Mouse (Mus musculus) heart, embryonic 15.5 days (tissue): Measurements from ENCODE around the gene Taar3. TPM values are rescaled to one million over a fixed set of nuclear protein-coding genes. Genes with fewer than 3 reads are reported as not detected.

Source experiments
- polyA plus RNA-seq: library from polyadenylated mRNA; unstranded; fragments of >200 nt; fragmentation: Nextera tagmentation; extraction: Ambion mirVana; gene quantifications from 2 replicates; pipeline ENCODE4 v1.2.1, GENCODE M21; 2015

Gene Taar3
- polyA plus RNA-seq, 1 experiment from 2014 or later: not detected

Other genes with a start within 250 kb of the Taar3 start
- 89.3 and 90.3 TPM in 2 replicates for gene Rps12, start 162.3 kb upstream of the Taar3 start, polyA plus RNA-seq
- gene Slc18b1, start 152.6 kb upstream of the Taar3 start, polyA plus RNA-seq: 8.0 and 8.9 TPM in 2 replicates
- gene Vnn3, start 98.1 kb upstream of the Taar3 start, polyA plus RNA-seq: 0.15 and 0.22 TPM in 2 replicates
- 2.1 and 2.2 TPM in 2 replicates for gene Vnn1, start 54.9 kb upstream of the Taar3 start, polyA plus RNA-seq
- not detected in 2 replicates for gene Taar1, start 29.2 kb upstream of the Taar3 start, polyA plus RNA-seq
- gene Taar2, start 11.0 kb upstream of the Taar3 start, polyA plus RNA-seq: not detected in 2 replicates
- gene Taar4, start 10.9 kb downstream of the Taar3 start, polyA plus RNA-seq: not detected in 2 replicates
- gene Taar5, start 21.1 kb downstream of the Taar3 start, polyA plus RNA-seq: not detected in 2 replicates
- gene Taar6, start 36.1 kb downstream of the Taar3 start, polyA plus RNA-seq: not detected in 2 replicates
- not detected in 2 replicates for gene Taar7a, start 43.9 kb downstream of the Taar3 start, polyA plus RNA-seq
- gene Taar7b, start 50.4 kb downstream of the Taar3 start, polyA plus RNA-seq: not detected in 2 replicates
- gene Taar7d, start 77.7 kb downstream of the Taar3 start, polyA plus RNA-seq: not detected in 2 replicates
- gene Taar7e, start 88.1 kb downstream of the Taar3 start, polyA plus RNA-seq: not detected in 2 replicates
- gene Taar7f, start 100.0 kb downstream of the Taar3 start, polyA plus RNA-seq: not detected in 2 replicates
- not detected in 2 replicates for gene Taar8a, start 126.9 kb downstream of the Taar3 start, polyA plus RNA-seq
- not detected in 2 replicates for gene Taar8b, start 142.7 kb downstream of the Taar3 start, polyA plus RNA-seq
- not detected in 2 replicates for gene Taar8c, start 152.4 kb downstream of the Taar3 start, polyA plus RNA-seq
- gene Taar9, start 160.0 kb downstream of the Taar3 start, polyA plus RNA-seq: not detected in 2 replicates
- 68.4 and 74.8 TPM in 2 replicates for gene Stx7, start 199.7 kb downstream of the Taar3 start, polyA plus RNA-seq